Mouse (Mus musculus): ENCODE measurements around the gene Zfr2. TPM values are rescaled to one million over a fixed set of nuclear protein-coding genes. Genes with fewer than 3 reads are reported as not detected.
"Not testable (repeated sequence)": the region's sequence is repeated elsewhere in the genome, so short reads cannot be mapped to it uniquely, and the experiment has no call there.

Zfr2 gene
- polyA plus RNA-seq, 1 experiment from 2014 or later = 10.9 TPM

DNA sequence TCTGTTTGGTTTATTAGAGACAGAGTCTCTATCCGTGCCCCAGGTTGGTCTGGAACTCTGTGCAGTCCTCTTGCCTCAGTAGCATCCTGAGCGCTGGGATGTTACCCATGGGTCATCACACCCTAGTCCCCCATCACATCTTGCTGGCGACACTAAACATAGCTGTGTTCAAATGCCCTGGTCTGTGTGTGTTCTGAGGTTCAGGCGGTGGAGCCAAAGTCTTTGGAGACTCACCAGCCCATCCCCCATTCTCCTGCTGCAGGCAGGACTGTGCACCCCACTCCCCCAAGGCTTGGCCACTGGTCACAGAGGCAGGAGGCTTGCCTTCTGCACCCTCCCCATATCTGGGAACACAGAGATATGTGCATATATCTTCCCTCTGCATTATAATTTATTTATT lies 28.8 kb upstream of the Zfr2 start:
- ATAC-seq (ENCODE audit: insufficient number of reproducible peaks, low FRiP score, low TSS enrichment, low read depth) = no peak
- H3K27me3 ChIP-seq = peaks cover 14% of the 10 kb centered on the region
- no peak overlapping the region for H3K9ac ChIP-seq
- no peak overlapping the region for H3K4me3 ChIP-seq
- H3K36me3 ChIP-seq = no peaks in the 10 kb centered on the region
- no peak overlapping the region for H3K27ac ChIP-seq
- 70% methylated on average over 4 of the region's 4 CpGs for WGBS
- no peaks in the 10 kb centered on the region for H3K9me3 ChIP-seq
- 0 out of 2 replicates have a peak, but pooled peaks cover 2% of the 10 kb centered on the region for H3K4me1 ChIP-seq
- H3K4me2 ChIP-seq = no peak overlapping the region

DNA sequence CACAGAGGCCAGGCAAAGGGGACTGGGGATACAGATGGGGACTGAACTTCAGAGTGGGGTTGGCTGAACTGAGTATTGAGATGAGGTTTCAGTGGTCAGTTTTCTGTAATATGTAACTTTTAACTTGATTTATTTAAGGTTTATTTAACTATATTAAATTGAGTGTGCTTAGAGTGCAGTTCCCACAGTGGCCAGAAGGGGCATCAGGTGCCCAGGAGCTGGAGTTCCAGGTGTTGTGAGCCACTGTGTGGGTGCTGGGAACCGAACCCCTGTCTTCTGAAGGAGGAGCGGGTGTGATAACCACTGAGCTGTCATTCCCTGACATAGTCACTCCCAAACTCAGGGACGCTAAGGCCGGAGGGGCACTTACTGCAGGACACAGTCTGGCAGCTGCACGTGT lies 22.8 kb upstream of the Zfr2 start:
- H3K27ac ChIP-seq = no peak overlapping the region
- no peaks in the 10 kb centered on the region for H3K9me3 ChIP-seq
- no peak overlapping the region for H3K4me2 ChIP-seq
- no peaks in the 10 kb centered on the region for H3K36me3 ChIP-seq
- WGBS = 93% methylated on average over 5 of the region's 5 CpGs
- H3K4me3 ChIP-seq = no peak overlapping the region
- H3K9ac ChIP-seq = no peak overlapping the region
- no peak for ATAC-seq (ENCODE audit: insufficient number of reproducible peaks, low FRiP score, low TSS enrichment, low read depth)
- no peaks in the 10 kb centered on the region for H3K4me1 ChIP-seq
- peaks cover 3% of the 10 kb centered on the region; the same call in 1 of the 2 replicates for H3K27me3 ChIP-seq

DNA sequence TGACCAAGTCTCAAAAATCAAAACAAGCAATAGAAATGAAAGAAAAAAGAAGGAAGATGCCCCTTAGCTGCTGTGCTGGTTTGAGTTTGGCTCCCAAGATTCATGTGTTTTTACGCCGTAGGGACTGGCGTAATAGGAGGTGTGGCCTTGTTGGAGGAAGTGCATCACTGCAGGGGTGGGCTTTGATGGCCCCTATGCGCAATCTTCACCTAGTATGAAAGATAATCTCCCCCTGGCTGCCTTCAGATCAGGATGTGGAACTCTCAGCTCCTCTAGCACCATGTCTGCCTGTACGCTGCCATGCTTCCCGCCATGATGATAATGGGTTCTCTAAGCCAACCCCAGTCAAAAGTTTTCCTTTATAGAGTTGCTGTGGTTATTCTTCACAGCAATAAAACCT lies 16.7 kb upstream of the Zfr2 start:
- Histone ChIP-seq H3K9me3 (no peaks in the 10 kb centered on the region), H3K36me3 (no peaks in the 10 kb centered on the region), H3K27me3 (0 out of 2 replicates have a peak, but pooled peaks cover 9% of the 10 kb centered on the region), H3K27ac (no peak overlapping the region), H3K4me1 (peaks cover 3% of the 10 kb centered on the region; the same call in 1 of the 2 replicates), H3K4me3 (no peak overlapping the region), H3K9ac (no peak overlapping the region), H3K4me2 (no peak overlapping the region)
- 77% methylated on average over 6 of the region's 6 CpGs for WGBS
- ATAC-seq (ENCODE audit: insufficient number of reproducible peaks, low FRiP score, low TSS enrichment, low read depth) = no peak

DNA sequence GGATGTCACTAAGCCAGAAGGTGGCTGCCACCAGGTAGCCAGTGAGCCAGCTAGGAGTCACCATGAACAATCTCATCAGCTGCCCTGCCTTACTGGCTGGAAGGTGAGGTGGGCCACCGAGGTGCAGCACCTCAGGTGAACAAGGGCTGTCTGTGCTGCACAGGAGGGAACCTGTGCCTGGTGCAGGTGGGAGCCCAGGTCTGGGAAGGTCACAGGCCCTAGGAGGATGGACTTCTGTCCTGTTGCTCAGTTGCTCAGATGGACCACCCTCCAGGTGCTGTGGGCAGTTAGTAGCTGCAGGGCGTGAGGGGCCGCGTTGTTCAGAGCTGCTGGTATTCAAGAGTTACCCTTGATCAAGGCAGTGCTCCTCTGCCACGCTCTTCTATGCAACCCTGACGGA lies 16.1 kb upstream of the Zfr2 start:
- H3K27me3 ChIP-seq = 0 out of 2 replicates have a peak, but pooled peaks cover 9% of the 10 kb centered on the region
- no peak overlapping the region for H3K4me3 ChIP-seq
- WGBS = 87% methylated on average over 6 of the region's 6 CpGs
- no peak overlapping the region for H3K9ac ChIP-seq
- no peaks in the 10 kb centered on the region for H3K9me3 ChIP-seq
- ATAC-seq (ENCODE audit: insufficient number of reproducible peaks, low FRiP score, low TSS enrichment, low read depth) = no peak
- no peaks in the 10 kb centered on the region for H3K36me3 ChIP-seq
- no peak overlapping the region for H3K27ac ChIP-seq
- H3K4me2 ChIP-seq = no peak overlapping the region
- H3K4me1 ChIP-seq = peaks cover 3% of the 10 kb centered on the region; the same call in 1 of the 2 replicates

DNA sequence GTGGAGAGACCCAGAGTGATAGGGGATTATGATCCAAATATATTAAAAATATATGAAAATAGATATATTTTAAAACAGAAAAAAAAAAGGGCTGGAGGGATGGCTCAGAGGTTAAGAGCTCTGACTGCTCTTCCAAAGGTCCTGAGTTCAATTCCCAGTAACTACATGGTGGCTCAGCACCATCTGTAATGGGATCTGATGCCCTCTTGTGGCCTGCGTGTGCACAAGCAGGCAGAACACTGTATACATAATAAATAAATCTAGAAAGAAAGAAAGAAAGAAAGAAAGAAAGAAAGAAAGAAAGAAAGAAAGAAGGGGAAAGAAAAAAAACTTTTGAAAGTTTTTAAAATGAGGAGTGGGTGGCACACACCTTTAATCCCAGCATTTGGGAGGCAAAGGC lies 15.7 kb upstream of the Zfr2 start:
- 35% methylated on average over 1 of the region's 1 CpGs for WGBS
- ATAC-seq (ENCODE audit: insufficient number of reproducible peaks, low FRiP score, low TSS enrichment, low read depth); H3K4me2 ChIP-seq: not testable (repeated sequence)

DNA sequence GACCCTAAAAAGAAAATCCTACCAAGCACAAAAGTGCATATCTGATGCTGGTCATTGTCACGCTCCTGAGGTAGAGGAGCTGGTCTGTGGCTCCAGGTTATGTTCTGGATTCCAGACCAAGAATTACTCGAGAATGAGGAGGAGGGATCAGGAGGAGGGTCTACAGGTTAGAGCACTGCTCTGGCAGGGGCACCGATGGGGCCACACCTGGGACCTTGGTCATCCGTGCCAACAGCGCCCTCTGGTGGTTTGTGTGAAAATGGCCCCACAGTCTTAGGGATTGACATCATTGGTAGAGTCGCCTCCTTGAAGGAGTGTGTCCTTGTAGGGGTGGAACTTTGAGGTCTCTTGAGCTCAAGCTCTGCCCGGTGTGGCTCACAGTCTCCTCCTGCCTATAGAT lies 15.0 kb upstream of the Zfr2 start:
- Histone ChIP-seq H3K4me1 (peaks cover 3% of the 10 kb centered on the region; the same call in 1 of the 2 replicates), H3K9me3 (no peaks in the 10 kb centered on the region), H3K36me3 (no peaks in the 10 kb centered on the region), H3K27me3 (0 out of 2 replicates have a peak, but pooled peaks cover 9% of the 10 kb centered on the region), H3K4me2 (no peak overlapping the region), H3K27ac (no peak overlapping the region), H3K4me3 (no peak overlapping the region), H3K9ac (no peak overlapping the region)
- ATAC-seq (ENCODE audit: insufficient number of reproducible peaks, low FRiP score, low TSS enrichment, low read depth) = no peak
- 27% methylated on average over 7 of the region's 7 CpGs for WGBS

More for the DNA sequence above, 15.7 kb upstream of the Zfr2 start:
- not testable (repeated sequence) for H3K36me3 ChIP-seq, H3K27me3 ChIP-seq, H3K4me1 ChIP-seq, H3K9ac ChIP-seq, H3K27ac ChIP-seq, H3K9me3 ChIP-seq, H3K4me3 ChIP-seq

DNA sequence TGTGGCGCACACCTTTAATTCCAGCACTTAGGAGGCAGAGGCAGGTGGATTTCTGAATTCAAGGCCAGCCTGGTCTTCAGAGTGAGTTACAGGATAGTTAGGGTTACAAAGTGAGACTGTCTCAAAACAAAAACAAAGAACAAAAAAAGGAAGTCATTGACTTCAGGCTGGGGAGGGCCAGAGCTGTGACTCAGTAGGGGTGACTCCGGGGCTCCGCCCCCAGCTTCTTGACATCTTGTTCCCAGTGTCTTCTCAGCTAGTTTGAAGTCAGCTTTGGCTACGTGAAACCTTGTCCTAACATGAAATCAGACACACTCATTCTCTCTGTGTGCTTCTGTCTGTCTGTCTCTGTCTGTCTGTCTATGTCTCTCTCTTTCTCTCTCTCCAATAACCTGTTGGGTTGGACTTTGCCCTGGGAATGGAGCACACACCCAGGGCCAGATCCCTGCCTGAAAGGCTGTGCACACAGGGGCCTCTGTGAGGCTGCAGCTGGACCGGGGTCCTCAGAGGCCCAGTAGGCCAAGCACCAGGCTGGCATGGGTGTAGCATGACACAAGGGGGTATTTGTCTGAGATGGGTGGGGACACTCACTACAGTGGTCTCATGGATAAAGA lies 11.4 kb upstream of the Zfr2 start:
- H3K4me3 ChIP-seq = no peak overlapping the region
- 85% methylated on average over 5 of the region's 5 CpGs for WGBS
- no peak overlapping the region for H3K4me2 ChIP-seq
- H3K36me3 ChIP-seq = no peaks in the 10 kb centered on the region
- peaks cover 3% of the 10 kb centered on the region; the same call in 1 of the 2 replicates for H3K4me1 ChIP-seq
- H3K27ac ChIP-seq = no peak overlapping the region
- no peaks in the 10 kb centered on the region for H3K9me3 ChIP-seq
- H3K9ac ChIP-seq = no peak overlapping the region
- H3K27me3 ChIP-seq = 0 out of 2 replicates have a peak, but pooled peaks cover 9% of the 10 kb centered on the region
- no peak for ATAC-seq (ENCODE audit: insufficient number of reproducible peaks, low FRiP score, low TSS enrichment, low read depth)

DNA sequence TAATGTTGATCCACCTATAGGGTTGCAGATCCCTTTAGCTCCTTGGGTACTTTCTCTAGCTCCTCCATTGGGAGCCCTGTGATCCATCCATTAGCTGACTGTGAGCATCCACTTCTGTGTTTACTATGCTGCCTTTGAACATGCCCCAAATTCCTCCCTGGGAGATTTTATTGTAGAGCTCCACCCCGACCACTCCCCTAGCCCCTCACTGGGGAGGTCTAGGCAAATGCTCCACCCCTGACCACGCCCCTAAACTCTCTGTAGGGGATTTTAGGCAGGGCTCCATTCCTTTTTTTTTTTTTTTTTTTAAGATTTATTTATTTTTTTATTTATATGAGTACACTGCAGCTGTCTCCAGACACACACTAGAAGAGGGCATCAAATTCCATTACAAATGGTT lies 9.2 kb upstream of the Zfr2 start:
- not testable (repeated sequence) for ATAC-seq (ENCODE audit: insufficient number of reproducible peaks, low FRiP score, low TSS enrichment, low read depth); H3K27ac ChIP-seq; H3K4me2 ChIP-seq; H3K4me1 ChIP-seq; H3K9me3 ChIP-seq; H3K36me3 ChIP-seq; H3K9ac ChIP-seq; H3K4me3 ChIP-seq
- WGBS = 46% methylated on average over 2 of the region's 2 CpGs
- peaks cover 15% of the 10 kb centered on the region for H3K27me3 ChIP-seq

DNA sequence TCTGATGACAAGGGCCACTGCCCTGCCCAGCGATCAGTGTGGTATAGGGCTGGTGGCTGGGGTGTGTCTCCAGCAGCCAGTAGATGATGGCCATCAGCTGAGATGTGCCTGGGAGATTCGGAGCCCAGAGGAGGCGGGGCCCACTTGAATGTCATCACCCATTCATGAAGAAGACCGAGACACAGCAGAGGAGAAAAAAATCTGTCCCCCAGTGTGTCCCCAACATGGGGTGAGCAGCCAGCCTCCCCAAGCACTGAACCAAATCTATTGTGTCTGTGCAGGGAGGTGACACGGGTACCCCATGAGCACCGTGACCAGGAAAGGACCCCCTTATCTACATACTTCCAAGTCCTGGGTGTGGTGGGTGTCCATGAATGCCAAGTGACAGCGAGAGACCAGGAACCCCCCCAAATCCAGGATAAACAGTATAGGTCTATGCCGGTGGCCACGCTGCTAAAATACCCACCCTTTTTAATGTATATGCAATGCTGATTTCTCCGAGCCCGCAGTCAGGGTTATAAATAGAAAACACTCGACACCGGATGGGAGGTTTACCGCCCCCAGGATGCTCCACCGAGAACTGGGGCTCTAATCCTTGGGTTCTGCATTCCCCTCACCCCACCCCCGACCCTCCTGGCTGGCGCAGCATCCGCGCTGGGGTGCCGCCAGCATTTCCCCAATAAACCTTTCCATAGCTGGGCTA lies 3.1 kb upstream of the Zfr2 start:
- Histone ChIP-seq H3K4me2 (peak overlapping the region; percentile 30; the same call in 1 of the 2 replicates), H3K9me3 (no peaks in the 10 kb centered on the region), H3K36me3 (no peaks in the 10 kb centered on the region), H3K27ac (no peak overlapping the region), H3K9ac (no peak overlapping the region), H3K27me3 (peaks cover 50% of the 10 kb centered on the region), H3K4me1 (peaks cover 20% of the 10 kb centered on the region), H3K4me3 (0 out of 2 replicates have a peak overlapping the region, but pooled peaks have one; percentile 8)
- 10% methylated on average over 20 of the region's 20 CpGs for WGBS
- ATAC-seq (ENCODE audit: insufficient number of reproducible peaks, low FRiP score, low TSS enrichment, low read depth) = no peak

DNA sequence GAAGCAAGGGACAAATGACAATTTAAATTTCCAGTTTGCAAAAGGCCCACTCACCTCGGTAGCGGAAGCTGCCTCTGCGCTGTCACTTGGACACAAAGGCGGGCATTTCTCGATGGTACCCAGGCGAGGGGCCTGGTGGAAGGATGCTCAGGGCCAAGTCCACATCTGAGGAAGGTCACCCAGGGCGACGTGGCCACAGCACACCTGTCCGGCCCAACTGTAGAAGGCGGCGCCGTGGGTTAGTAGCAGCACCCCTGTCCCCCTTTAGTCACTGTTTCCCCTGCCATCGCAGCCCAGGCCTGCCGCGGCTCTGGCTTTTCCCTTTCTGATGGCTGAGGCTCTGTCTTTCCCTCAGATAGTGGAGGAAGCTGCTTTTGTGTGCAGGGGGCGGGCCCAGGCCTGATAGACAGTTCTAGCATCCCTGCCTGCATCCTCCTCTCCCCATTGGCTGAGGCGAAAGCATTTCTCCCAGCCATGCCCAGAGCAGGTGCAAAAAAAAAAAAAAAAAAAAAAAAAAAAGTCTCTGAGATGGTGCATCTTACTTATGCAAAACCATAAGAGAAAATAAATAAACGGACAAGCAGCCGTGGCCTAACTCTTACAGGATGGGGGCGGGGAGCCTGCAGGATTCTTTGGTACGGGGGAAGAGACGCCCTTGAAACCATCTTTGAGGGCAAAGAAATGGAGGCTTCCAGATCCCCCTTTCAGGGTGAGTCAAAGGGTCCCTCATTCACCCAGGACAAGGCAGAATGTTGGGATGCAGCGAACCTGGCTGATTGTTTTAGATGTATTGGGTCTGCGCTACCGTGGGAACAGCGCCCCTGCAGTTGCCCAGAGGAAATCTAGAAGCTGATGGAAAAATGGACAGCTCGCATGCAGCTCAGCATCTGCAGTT lies 2.3 kb upstream of the Zfr2 start, which contains the start of gene Atcay:
Gene Atcay (minus strand): TSS at position 396 of the 895 bp plus-strand sequence.
- H3K9ac ChIP-seq = no peak within 1 kb of the TSS; the same call in 1 of the 2 replicates
- 0 out of 2 replicates have a peak within 1 kb of the TSS, but pooled peaks have one; percentile 8 for H3K4me3 ChIP-seq
- peak within 1 kb of the TSS; percentile 30; the same call in 1 of the 2 replicates for H3K4me2 ChIP-seq
- no peaks in the 10 kb centered on the region for H3K9me3 ChIP-seq
- no peak within 1 kb of the TSS for H3K27ac ChIP-seq
- H3K4me1 ChIP-seq = peaks cover 20% of the 10 kb centered on the region
- H3K36me3 ChIP-seq = no peaks in the 10 kb centered on the region
- H3K27me3 ChIP-seq = peaks cover 50% of the 10 kb centered on the region
- ATAC-seq (ENCODE audit: insufficient number of reproducible peaks, low FRiP score, low TSS enrichment, low read depth) = no peak
- 9% methylated on average over 27 of the region's 27 CpGs for WGBS

DNA sequence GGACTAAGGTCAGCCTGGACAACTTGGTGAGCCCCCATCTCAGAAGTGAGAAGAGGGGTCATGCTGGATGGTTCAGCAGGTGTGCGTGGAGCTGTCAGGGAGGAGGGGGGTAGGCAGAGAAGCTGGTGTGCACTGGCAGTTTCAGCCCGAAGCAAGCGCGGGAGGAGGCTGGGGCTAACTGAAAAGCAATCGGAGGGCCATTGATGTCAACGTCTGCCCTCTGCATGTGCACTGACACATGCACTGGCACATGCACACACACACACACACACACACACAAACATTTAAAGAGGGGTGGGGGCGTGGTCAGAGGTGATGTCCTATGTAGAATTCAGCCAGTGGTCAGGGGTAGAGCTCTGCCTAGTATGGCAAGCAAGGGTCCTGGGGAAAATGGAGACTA lies 1.5 kb upstream of the Zfr2 start:
- H3K4me2 ChIP-seq = no peak overlapping the region
- no peak overlapping the region for H3K9ac ChIP-seq
- H3K36me3 ChIP-seq = no peaks in the 10 kb centered on the region
- H3K4me3 ChIP-seq = no peak overlapping the region
- peaks cover 20% of the 10 kb centered on the region for H3K4me1 ChIP-seq
- H3K27me3 ChIP-seq = peaks cover 50% of the 10 kb centered on the region
- H3K9me3 ChIP-seq = no peaks in the 10 kb centered on the region
- WGBS = 49% methylated on average over 7 of the region's 7 CpGs
- no peak for ATAC-seq (ENCODE audit: insufficient number of reproducible peaks, low FRiP score, low TSS enrichment, low read depth)
- no peak overlapping the region for H3K27ac ChIP-seq

Measured in limb, embryonic 15.5 days (tissue).